Mouse (Mus musculus) intestine, embryonic 14.5 days (tissue): ENCODE data around the gene Efemp1. TPM values are rescaled to one million over a fixed set of nuclear protein-coding genes. Genes with fewer than 3 reads are reported as not detected.
A peak's percentile ranks its signal among the peaks of the same experiment; 100 is the strongest.

ENCODE experiments used
- ATAC-seq: fragments of 200-750 bp; cut with Nextera tagmentation; replicated peaks from 2 replicates; pipeline ENCODE4 v1.8.0; 2017; ENCODE audit warnings: low read depth, moderate number of reproducible peaks, moderate TSS enrichment, moderate library complexity; ENCODE audit not compliant: low FRiP score, low TSS enrichment
- DNase-seq: peaks from one replicate; pipeline ENCODE4 v3.0.0-alpha.2; 2018; ENCODE audit warnings: low spot score
- H3K27ac ChIP-seq: fragments of 300-500 bp; sonication (generic); 2 replicates; pipeline ENCODE4 v1.5.1; 2014; ENCODE audit warnings: low read depth, mild to moderate bottlenecking, control low read depth
- H3K27me3 ChIP-seq: fragments of 300-500 bp; sonication (generic); replicated peaks from 2 replicates; pipeline ENCODE4 v1.6.1; 2014; ENCODE audit warnings: low read length, control low read depth; ENCODE audit not compliant: control insufficient read depth, insufficient read depth
- H3K36me3 ChIP-seq: fragments of 300-500 bp; sonication (generic); 2 replicates; pipeline ENCODE4 v1.6.1; 2014; ENCODE audit warnings: low read length, control low read depth; ENCODE audit not compliant: control insufficient read depth, insufficient read depth
- H3K4me1 ChIP-seq: fragments of 300-500 bp; sonication (generic); replicated peaks from 2 replicates; pipeline ENCODE4 v1.6.1; 2014; ENCODE audit warnings: low read length, control low read depth, mixed read lengths; ENCODE audit not compliant: control insufficient read depth, insufficient read depth
- H3K4me2 ChIP-seq: fragments of 300-500 bp; sonication (generic); 2 replicates; pipeline ENCODE4 v1.6.1; 2014; ENCODE audit warnings: low read length
- H3K4me3 ChIP-seq: fragments of 300-500 bp; sonication (generic); 2 replicates; pipeline ENCODE4 v1.5.1; 2014; ENCODE audit warnings: low read depth, low read length, control low read depth, mixed read lengths
- H3K9ac ChIP-seq: fragments of 300-500 bp; sonication (generic); 2 replicates; pipeline ENCODE4 v1.6.1; 2014; ENCODE audit warnings: mild to moderate bottlenecking, low read length
- H3K9me3 ChIP-seq: fragments of 300-500 bp; sonication (generic); 2 replicates; pipeline ENCODE4 v1.6.1; 2016; ENCODE audit warnings: low read length, control low read depth; ENCODE audit not compliant: control insufficient read depth
- whole genome bisulfite sequencing: fragments of 180-500 bp; shearing (Covaris S2); extraction: QIAGEN DNeasy Blood & Tissue Kit; methylation state at CpG from one replicate; pipeline ENCODE4 v1.1.7; 2014; 5-methylcytosine and 5-hydroxymethylcytosine counted together
- polyA plus RNA-seq: library from polyadenylated mRNA; unstranded; fragments of >200 nt; fragmentation: Nextera tagmentation; extraction: Ambion mirVana; gene quantifications from 2 replicates; pipeline ENCODE4 v1.2.1, GENCODE M21; 2014

Gene Efemp1
- polyA plus RNA-seq, 1 experiment from 2014 or later, result 18.4 TPM

- no peaks in the 10 kb centered on the region for H3K27me3 ChIP-seq
- WGBS, result 66% methylated on average over 2 of the region's 2 CpGs
- no peak overlapping the region for H3K9ac ChIP-seq
- H3K4me2 ChIP-seq, result no peak overlapping the region
- H3K4me1 ChIP-seq, result no peaks in the 10 kb centered on the region
- H3K27ac ChIP-seq, result no peak overlapping the region
- no peak overlapping the region for H3K4me3 ChIP-seq
- no peak for ATAC-seq
- no peaks in the 10 kb centered on the region for H3K9me3 ChIP-seq
- no peak for DNase-seq
- H3K36me3 ChIP-seq, result no peaks in the 10 kb centered on the region
Observed at GRCm38 (mm10) chr11:28904596-28904995, 51.6 kb downstream of the Efemp1 start.

GRCm38 (mm10) chr11:28906288-28906687, 53.3 kb downstream of the Efemp1 start:
- DNase-seq (no peak), ATAC-seq (no peak)
- Histone ChIP-seq H3K9me3 (no peaks in the 10 kb centered on the region), H3K4me1 (no peaks in the 10 kb centered on the region), H3K36me3 (no peaks in the 10 kb centered on the region), H3K9ac (no peak overlapping the region), H3K27me3 (no peaks in the 10 kb centered on the region), H3K4me2 (no peak overlapping the region), H3K27ac (no peak overlapping the region), H3K4me3 (no peak overlapping the region)
- 74% methylated on average over 3 of the region's 3 CpGs for WGBS

- ATAC-seq (no peak), DNase-seq (no peak)
- Histone ChIP-seq H3K9me3 (no peaks in the 10 kb centered on the region), H3K4me2 (no peak overlapping the region), H3K4me1 (no peaks in the 10 kb centered on the region), H3K36me3 (no peaks in the 10 kb centered on the region), H3K27ac (no peak overlapping the region), H3K9ac (no peak overlapping the region), H3K27me3 (no peaks in the 10 kb centered on the region), H3K4me3 (no peak overlapping the region)
- 61% methylated on average over 3 of the region's 3 CpGs for WGBS
Observed at GRCm38 (mm10) chr11:28908908-28909545, 56.0 kb downstream of the Efemp1 start.

GRCm38 (mm10) chr11:28912469-28913138, 59.6 kb downstream of the Efemp1 start:
- Histone ChIP-seq H3K4me1 (no peaks in the 10 kb centered on the region), H3K4me3 (no peak overlapping the region), H3K9me3 (no peaks in the 10 kb centered on the region), H3K4me2 (no peak overlapping the region), H3K27me3 (no peaks in the 10 kb centered on the region), H3K36me3 (no peaks in the 10 kb centered on the region), H3K27ac (no peak overlapping the region), H3K9ac (no peak overlapping the region)
- no peak for DNase-seq
- 54% methylated on average over 3 of the region's 3 CpGs for WGBS
- ATAC-seq, result peak; percentile 50; the same call in 1 of the 2 replicates

- no peaks in the 10 kb centered on the region for H3K27me3 ChIP-seq
- ATAC-seq (no peak), DNase-seq (no peak)
- no peak overlapping the region for H3K9ac ChIP-seq
- H3K9me3 ChIP-seq, result no peaks in the 10 kb centered on the region
- H3K4me3 ChIP-seq, result no peak overlapping the region
- H3K4me2 ChIP-seq, result no peak overlapping the region
- no peaks in the 10 kb centered on the region for H3K36me3 ChIP-seq
- H3K4me1 ChIP-seq, result no peaks in the 10 kb centered on the region
- H3K27ac ChIP-seq, result no peak overlapping the region
Observed at GRCm38 (mm10) chr11:28934449-28934848, 81.4 kb downstream of the Efemp1 start.

GRCm38 (mm10) chr11:28939651-28940050, 86.6 kb downstream of the Efemp1 start:
- Histone ChIP-seq H3K27ac (no peak overlapping the region), H3K9me3 (no peaks in the 10 kb centered on the region), H3K27me3 (no peaks in the 10 kb centered on the region), H3K4me1 (no peaks in the 10 kb centered on the region), H3K4me2 (no peak overlapping the region), H3K4me3 (no peak overlapping the region), H3K36me3 (no peaks in the 10 kb centered on the region), H3K9ac (no peak overlapping the region)
- no peak for DNase-seq
- 79% methylated on average over 1 of the region's 1 CpGs for WGBS
- ATAC-seq, result no peak

- Histone ChIP-seq H3K4me3 (no peak overlapping the region), H3K36me3 (no peaks in the 10 kb centered on the region), H3K4me2 (no peak overlapping the region), H3K27ac (no peak overlapping the region), H3K27me3 (no peaks in the 10 kb centered on the region), H3K4me1 (no peaks in the 10 kb centered on the region), H3K9me3 (no peaks in the 10 kb centered on the region), H3K9ac (no peak overlapping the region)
- ATAC-seq, result no peak
- WGBS, result 46% methylated on average over 2 of the region's 2 CpGs
- no peak for DNase-seq
Observed at GRCm38 (mm10) chr11:28951586-28952210, 98.7 kb downstream of the Efemp1 start.

- H3K27ac ChIP-seq, result no peak overlapping the region
- H3K4me3 ChIP-seq, result no peak overlapping the region
- H3K27me3 ChIP-seq, result no peaks in the 10 kb centered on the region
- ATAC-seq (no peak), DNase-seq (no peak)
- no peak overlapping the region for H3K4me2 ChIP-seq
- 51% methylated on average over 6 of the region's 6 CpGs for whole genome bisulfite sequencing
- H3K4me1 ChIP-seq, result no peaks in the 10 kb centered on the region
- no peaks in the 10 kb centered on the region for H3K9me3 ChIP-seq
- no peaks in the 10 kb centered on the region for H3K36me3 ChIP-seq
- no peak overlapping the region for H3K9ac ChIP-seq
Observed at GRCm38 (mm10) chr11:28954673-28955304, 101.8 kb downstream of the Efemp1 start.
